Mouse (Mus musculus) c-Kit-positive CD71-negative TER-119-negative erythroid progenitor cells, embryonic 14.5 days (primary cell): ENCODE measurements around the gene Hmcn1.

Experiments used
- DNase-seq: peaks from one replicate; pipeline ENCODE4 v3.0.0-alpha.2; 2013; ENCODE audit warnings: low read depth

Hmcn1 gene

DNA sequence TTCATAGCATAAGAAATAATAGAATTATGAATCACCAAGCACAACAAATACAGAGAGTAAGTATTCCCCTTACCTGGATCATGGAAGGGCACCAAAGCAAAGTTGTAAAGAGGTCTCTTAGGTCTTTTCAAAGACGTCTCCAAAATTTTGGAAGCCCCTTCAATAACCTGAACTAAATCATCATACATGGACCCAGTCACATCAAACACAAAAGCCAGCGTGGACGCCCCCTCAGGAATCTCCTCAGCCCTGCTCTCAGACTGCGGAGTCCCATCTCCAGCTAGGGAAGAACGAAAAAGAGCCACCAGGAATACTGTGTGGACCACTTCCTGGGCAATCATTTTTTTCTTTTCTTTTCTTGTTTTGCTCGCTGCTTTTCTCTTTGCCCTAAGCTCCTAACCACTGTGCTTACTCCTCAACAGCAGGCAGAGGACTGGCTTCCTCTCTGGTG, 499 bp downstream of the Hmcn1 start:
- no peak for DNase-seq

DNA sequence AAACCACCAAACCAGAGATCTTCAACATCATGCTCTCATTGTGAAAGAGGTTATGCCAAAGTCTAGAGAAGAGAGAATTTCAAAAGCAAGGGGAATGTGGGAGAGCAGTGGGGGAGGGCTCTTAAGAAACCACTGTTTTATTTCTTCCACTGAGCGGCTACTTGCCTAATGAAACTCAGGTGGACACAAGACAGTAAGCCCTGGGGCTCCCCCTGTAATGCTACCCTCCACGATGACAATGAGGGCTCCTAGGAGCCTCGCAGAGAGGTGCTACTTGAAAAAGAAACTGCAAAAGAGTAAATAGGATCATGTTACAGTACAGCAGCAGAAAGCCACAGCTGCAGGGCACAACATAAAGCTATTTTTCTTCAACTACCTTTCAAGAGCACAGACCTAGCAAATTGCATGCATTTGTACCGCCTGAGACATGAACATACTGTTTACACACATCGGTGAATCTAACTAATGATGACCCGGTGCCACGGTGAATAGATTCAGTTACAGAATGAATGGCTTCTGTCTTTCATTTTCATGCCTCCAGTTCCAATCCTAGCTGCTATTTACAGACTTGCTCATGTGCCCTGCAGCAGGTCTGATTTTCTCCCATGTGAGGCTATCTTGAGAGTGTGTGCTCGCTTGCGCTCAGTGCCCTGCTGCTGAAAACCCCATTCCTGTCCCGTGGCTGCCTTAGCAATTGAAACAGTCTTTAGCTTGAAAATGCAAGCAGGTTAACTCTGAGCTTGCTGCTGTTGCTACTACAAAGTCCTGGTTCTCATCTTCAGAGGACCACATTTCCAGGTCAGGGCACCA, 1.3 kb downstream of the Hmcn1 start:
- no peak for DNase-seq

DNA sequence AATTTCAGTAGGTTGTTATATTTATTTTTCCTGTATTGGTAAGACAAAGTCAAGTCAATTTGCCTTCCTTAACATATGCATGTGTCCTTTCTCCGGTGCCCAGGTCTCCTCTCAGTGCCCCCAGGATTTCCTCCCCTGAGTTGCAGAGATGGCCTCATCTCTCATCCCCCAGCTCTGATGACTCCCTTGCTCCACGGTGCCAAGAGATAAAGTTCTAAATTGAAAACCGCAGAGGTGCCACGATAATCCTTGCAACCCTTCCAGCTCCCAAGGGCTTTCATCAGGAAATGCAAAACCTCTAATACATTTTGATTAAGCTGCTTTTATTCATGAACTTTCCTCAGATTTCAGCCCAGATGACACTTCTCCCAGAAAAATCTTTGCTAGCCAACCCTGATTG, 8.3 kb downstream of the Hmcn1 start:
- DNase-seq = no peak

DNA sequence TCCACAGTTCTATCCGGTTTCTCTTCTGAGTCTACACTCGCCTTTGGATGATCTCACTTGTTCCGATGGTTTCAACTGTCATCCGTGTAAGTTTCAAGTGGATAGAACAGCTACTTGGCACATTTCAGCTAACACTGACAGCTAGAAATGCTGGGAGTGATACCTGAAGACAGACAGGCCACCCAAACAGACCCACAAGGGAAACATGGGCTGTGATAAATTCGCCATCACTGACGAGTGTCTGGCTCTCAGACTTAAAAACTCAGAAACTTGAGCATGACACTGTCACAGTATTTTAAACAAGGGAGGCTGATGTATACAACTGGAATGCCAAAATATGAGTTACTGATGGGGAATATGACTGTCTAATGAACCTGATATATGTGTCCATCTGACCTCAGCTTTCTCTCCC, 9.1 kb downstream of the Hmcn1 start:
- DNase-seq = no peak

DNA sequence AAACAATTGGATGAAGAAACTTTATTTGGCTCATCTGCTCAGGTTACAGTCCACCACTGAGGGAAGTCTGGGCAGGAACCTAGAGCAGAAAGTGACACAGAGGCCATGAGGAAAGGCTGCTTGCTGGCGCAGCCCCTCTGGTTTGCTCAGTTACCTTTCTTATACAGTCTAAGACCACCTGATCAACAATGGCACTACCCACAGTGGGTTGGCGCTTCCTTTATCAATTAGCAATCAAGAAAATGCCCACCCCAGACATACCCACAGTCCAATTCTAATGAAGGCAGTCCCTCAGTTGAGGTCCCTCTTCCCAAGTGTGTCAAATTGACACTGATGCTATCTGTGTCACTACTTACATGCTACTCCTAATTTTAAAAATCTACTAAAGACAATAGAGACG, 14.6 kb downstream of the Hmcn1 start:
- DNase-seq = no peak

DNA sequence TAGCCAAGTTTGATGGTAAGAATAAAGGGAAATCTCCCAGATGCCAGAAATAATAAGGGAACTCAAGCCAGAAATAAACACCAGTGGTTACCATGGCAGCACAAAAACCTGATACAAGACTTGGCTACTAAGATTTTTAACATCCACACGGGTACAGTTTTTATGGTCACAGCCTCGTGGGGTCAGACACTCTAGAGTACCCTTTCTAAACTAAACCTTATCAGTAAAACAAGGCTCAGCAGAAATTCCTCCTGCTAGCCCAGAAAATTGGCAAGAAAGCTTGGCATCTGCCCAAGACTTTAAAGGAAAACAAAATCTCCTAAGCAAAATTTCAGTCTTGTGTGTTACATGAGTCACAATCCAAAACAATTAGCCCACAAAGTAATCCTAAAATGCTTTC, 17.0 kb downstream of the Hmcn1 start:
- DNase-seq = no peak

DNA sequence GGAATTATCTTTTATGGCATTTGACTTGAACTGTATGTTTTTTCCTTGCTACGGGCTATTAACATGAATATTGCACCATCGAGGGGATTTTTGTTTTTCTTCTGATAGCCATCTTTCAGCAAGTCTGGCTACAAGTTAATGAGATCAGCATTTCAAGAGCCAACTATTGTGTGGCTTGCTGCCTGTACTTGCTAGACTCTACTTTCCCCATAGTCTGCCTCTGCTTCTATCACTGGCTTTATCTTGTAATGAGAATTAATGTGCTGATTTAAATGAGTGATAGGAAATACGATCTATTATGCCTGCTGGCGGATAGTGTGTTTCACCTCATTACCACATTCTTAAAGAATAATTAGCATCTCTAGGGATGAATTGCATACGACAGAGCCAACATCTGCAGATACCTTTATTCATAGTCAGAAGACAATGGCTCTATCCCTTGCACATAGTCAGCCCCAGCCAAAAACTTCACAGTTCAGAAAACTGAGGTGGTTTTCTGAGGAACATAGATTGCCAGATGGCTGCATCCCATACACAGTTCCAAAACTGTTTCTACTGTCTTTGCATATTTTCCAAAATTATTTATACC, 33.7 kb downstream of the Hmcn1 start:
- DNase-seq = no peak

DNA sequence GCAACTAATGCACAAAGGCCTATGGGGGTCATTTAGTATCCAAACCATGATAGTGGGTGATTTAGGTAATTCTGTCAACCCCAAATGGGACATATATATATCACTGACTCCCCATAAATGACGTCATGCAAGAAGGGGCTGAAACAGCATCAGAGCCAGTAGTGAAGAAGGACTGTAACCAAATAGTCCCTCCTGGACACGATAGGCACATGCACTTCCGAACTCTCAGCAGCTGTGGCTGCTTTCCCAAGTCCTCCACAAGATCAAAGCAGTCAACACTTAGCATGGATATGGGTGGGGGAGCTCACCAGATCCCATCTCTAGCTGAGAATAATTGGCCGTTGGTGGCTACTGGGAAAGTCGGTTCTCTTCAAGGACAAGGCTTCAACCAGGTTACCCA, 42.2 kb downstream of the Hmcn1 start:
- DNase-seq = no peak

DNA sequence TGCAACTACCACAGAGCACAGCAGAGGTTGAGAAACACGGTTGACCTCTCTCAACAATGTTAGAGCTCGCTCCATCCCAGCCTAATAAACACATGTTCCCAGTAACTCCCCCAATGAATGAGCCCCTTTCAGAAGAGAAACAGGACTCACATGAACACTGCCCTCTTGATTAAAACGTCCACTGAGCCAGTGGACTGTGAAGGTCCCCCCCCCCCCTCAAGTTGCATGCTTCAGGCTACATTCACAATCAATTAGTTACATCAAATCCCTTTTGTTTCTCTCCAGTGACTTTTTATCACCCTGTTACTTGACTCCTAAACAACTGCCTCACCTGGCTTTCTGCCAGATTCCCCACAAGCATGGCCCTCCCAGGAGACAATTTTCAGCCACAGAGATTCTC, 43.2 kb downstream of the Hmcn1 start:
- no peak for DNase-seq

DNA sequence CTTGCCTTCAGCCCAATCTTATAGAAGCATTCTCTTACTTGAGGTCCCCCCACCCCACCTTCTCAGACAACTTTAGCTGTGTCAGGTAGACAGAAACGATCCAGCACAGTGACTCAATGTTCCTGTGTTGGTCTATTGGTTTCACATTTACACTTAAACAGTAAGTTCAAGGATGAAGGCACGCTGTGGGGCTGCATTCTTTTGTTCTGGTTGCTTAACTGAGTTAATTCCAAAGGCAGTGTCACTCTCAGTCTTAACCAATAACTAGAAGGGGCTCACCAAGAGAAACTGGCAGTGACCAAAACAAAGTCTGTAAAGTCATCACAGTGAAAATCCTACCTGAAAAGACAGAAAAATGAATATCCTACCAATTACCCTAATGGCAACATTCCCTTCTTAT, 44.3 kb downstream of the Hmcn1 start:
- DNase-seq = no peak

DNA sequence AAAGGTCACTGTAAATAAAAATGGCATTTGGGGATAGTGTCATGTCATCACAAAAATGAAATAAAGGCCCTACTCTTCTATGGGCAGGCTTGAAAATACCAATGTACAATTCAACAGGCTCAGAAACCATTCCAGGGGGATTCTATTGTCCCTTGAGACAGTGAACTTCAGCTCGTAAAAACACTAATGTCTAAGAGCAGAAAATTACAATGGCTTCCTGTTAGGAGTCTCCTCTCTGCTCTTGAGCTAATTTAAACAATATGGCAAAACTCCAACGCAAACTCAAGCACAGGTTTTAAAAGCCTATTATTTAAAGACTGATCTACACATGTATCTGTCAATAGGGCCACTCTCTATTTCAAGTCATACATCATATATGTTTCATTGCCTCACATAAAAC, 49.6 kb downstream of the Hmcn1 start:
- DNase-seq = no peak

DNA sequence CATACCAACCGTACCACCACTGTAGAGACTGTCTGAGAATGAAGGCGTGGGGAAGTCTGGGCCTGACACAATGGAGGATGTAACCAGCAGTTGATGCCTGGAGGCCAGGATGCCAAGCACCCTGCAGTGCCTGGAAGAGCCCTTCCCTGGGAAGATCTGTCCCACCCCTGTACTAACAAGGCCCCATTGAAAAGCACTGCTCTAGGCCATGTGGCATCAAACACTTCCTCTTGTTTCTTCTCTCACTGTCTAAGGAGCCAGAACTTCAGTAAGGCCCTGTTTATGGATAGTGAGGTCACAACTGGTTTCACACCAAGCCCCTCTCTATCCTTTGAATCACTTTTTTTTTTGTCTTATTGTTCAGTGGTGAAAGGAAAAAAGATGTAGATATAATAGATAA, 51.1 kb downstream of the Hmcn1 start:
- no peak for DNase-seq

DNA sequence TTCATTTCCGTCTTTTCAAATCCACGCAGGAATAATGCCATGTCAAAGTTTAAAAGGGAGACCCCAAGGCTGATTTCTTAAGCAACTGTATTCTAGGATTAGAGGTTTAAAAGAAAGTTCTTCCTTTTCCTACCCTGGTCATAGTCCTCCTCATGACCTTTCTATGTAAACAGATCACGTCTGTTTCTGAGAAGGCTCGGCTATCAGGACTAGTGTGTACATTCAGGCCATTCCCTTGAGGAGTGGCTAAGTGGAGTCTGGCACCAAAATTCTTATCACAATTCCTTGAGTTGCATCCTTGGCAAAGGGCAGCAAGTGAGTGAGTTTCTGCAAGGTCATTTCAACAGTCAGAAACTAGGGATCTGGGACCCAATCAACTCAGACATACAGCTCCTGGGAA, 56.4 kb downstream of the Hmcn1 start:
- no peak for DNase-seq

DNA sequence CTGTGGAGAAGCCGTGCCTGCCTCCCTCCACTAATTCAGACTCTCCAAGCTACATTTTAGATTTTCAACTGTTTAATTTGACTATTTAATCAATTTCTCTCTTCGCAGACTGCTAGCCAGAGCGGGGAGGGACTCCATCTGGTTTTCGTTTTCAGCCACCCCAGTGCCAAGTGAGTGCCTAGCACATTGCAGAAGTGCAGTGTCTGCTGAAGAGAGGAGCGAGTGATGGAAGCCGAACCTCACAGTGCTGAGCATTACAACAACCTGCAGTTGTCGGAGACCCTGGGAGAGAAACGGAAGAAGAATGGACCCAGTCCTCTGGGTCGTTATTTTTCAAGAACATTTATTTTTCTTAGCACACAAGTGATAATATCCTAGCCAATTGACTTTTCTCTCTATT, 59.6 kb downstream of the Hmcn1 start:
- no peak for DNase-seq

DNA sequence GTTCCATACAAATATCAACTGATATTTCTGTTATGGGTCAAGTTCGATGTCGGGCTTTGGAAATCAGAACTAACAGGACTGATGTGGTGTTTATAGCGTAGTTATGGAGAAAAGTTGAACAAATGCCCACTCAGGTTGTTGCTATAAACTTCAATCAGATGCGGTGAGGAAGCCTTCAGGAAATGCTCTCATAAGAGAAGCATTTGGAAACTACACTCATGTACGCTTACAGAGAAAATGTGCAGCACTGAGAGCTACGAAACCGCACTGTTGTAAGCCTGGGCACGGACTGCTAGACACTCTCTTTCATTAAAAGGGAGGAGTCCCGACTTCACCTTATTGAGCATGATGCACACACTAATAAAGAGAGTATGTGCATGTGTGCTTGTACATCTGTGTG, 72.4 kb downstream of the Hmcn1 start:
- DNase-seq = no peak

DNA sequence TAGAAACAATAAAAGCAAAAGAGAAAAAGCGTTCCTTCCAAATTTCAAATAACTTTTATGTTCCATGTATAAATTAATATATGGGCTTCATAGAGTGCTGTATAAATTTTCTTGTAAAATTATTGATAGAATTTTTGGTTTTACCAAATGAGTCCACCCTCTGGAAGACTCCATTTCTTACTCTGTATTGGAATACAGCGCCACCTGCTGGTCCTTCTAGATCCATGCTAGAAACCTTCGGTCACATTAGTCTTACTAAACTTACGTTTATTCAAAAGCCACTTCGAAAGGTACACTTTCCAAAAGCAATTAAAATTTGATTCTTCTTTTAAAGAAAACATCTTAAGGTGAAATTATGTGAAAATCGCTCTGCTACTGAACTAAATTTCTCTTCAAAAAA, 73.0 kb downstream of the Hmcn1 start:
- DNase-seq = peak; percentile 50

DNA sequence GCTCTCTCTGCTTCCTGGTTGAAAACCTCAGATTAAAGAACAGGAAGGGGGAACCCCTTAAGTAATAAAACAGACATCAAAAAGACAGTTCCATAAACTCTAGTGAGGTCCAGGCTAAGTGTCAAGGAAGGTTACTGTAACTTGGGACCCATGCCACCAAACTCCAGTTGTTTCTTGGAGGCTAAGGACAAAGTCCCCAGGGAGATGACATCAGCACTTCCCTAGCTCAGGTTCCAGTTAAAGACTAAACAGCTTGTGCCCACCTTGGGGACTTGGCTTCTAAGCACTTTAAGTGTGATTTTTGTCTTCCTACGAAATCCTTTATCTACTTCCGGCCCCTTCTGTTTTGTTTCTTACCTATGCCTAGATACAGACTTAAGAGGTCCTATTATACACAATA, 78.3 kb downstream of the Hmcn1 start:
- no peak for DNase-seq

DNA sequence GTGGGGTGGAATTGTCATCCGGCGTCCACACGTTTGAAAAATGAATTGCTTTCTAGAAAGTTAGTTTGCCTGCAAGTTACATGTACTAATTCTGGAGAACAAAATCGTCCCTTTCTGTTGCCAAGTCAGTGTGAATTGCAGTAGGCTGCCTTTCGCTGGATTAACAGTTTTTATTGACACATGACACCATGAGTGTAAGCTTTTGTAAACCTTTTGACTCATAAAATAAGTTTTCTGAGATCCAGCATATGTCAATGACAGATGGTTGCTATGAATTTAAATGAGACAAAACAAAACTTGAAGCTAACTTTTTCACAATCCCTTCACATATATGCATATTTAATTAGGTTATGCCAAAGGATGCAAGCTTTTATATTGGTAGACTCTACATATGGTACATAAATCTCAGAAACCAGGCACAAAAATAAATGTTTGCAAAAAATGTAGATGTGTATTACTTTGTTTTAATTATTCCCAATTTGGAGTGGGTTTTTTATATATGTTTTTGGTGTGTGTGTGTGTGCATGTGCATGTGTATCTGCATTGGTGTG, 79.6 kb downstream of the Hmcn1 start:
- no peak for DNase-seq

DNA sequence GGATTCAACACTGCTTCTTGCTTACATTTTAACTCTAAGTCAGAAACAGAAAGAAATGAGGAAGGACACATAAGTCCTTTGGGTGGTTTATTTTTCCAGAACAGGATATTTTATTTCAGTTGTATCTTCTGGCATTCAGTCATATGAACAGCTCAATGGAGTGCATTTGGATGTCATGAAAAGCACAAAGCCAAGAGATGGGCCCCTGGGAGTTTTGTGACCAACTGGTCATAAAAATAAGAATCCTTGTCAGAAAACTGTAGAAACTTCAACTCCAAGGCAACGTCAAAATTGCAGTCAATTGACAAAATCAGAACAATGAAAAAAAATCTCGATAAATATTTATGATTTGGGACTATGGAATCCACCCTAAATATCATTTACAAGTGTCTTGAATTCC, 83.6 kb downstream of the Hmcn1 start:
- no peak for DNase-seq

DNA sequence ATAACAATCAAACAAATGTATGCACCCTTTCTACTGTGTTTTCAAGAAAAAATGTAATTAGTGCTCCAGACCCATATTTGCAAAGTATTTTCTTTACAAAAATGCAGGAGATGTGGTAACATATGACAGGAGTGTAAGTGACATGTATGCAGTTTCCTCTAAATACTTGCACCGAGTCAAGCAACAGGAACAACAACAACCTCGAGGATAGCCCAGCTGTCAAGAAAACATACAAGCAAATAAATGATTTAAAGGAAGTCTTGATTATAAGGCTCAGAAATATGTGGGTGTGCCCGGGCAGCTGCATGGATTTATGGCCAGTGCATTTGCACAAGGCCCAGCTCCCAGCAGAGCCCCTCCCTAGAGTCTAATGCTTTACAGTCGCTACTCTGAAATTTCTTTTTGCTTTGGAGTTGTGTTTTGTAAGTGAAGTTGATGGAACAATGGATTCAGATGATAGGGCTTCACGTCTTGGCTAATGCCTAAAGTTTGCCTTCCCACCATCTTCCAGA, 99.5 kb downstream of the Hmcn1 start:
- DNase-seq = no peak

DNA sequence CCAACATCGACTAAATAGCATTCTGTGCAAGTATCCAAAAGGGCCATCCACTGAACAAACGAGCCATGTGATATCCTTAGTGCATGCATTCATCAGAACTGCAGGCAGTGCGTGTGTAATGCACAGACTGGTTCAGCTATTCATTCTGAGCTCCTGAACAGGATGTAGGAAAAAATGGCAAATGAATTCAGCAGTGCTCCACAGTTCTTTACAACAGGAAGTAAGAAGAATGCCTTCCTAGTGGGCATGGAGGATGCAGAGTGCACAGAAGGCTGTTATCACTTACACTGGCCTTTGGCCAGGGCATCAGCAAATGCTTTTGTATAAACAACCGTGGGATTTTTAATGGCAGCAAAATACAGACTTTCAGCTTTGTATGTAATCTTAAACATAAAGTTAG, 103.2 kb downstream of the Hmcn1 start:
- no peak for DNase-seq

DNA sequence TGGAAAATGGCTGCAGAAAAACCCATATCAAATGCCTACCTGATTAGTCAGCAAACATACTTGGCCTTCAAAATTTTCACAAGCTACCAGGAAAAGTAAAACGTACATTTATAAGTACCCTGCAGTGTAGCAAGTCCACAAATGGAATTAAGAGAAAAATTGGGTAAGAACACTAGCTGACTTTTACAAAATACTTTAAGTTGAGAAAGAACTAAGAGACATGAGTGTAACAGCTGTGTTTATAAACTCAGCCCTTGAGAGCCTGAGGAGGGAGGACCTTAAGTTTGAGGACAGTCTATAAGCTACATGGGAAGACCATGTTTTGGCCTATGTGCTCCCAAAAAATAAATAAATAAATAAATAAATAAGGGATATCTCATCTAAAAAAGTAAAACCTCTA, 107.0 kb downstream of the Hmcn1 start:
- no peak for DNase-seq

DNA sequence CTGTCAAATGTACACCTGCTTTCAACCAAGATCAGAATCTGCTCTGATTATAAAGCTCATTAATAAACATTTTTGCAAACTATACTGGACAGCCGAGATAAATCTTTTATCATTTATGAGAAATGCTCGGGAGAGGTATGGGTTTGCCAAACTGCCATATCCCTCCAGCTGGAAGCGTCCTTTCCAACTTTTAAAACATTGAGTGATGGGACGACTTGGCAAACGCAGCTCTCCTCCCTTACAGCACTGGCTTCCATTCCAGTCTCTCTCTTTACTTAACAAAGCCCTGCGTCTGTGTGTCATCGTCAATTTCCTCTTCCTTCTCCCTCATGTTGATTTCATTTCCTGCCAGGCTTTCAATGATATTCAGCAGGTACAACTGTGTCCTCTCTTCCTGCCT, 114.8 kb downstream of the Hmcn1 start:
- DNase-seq = no peak

DNA sequence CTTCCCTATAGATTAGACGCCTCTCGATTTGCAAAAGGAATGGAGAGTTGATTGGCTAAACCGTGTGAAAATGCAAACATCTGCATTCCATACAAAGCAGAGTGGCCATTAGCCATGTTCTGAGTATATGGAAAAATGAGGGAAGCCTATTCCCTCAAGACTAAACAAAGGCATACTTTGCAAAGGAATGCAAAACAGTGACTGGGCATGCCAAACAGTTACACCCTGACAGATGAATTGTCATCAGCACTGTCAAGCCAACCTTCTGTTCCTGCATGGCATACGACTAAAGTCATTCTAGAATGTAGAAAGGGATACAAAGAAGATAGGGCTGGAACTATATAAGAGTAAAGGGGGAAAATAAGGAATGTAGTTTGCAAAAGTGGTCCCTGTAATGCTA, 115.3 kb downstream of the Hmcn1 start:
- no peak for DNase-seq
